Mouse (Mus musculus): ENCODE measurements around the gene Otud7b.

- TF ChIP-seq CTCF (IDR thresholded peaks at IDR 0.05; ENCODE audit: control insufficient read depth, insufficient read depth, insufficient read length) (no peak), MYOG (IDR thresholded peaks at IDR 0.05; ENCODE audit: control insufficient read depth, extremely low read depth, insufficient read length) (no peak), USF1 (IDR thresholded peaks at IDR 0.05; ENCODE audit: low read depth) (no peak), MYOD1 (IDR thresholded peaks at IDR 0.05; ENCODE audit: control insufficient read depth, insufficient read length, low read depth) (no peak), MAX (IDR thresholded peaks at IDR 0.05) (no peak), FOSL1 (IDR thresholded peaks at IDR 0.05; ENCODE audit: insufficient read depth, low read length, poor library complexity, severe bottlenecking) (no peak), CEBPB (IDR thresholded peaks at IDR 0.05; ENCODE audit: low read depth) (no peak)
Observed at GRCm38 (mm10) chr3:96091966-96092365, 12.4 kb upstream of the Otud7b start.

Data from C2C12 (cell line).